In genomic region chr6:58960523-58960922, GRCm38 (mm10) we compare ENCODE assay signal across 22 mouse cellular contexts.
"Had no signal": no experiment of that assay in that cellular context is flagged by ENCODE, and none has a peak within 500 bp of the region (broad histone marks: within the 10 kb centered on the region; RNA-seq: fewer than 3 reads in every experiment).

No protein-coding gene starts in this region.

- ATAC-seq: hindbrain, embryonic 16.5 days; hindbrain, postnatal 0 days; inflammation-experienced regulatory T-cells, adult 6 months; intestine, embryonic 15.5 days; intestine, embryonic 16.5 days; intestine, postnatal 0 days had no signal

- DNase-seq: heart, postnatal 10 days; heart, postnatal 14 days; heart, postnatal 36 days; heart, postnatal 4 days; kidney, adult 11 months; kidney, adult 18-20 months; kidney, adult 2 months; kidney, adult 8-10 months; kidney, adult 9 months; kidney, postnatal 10 days; kidney, postnatal 14 days; kidney, postnatal 25 days; kidney, postnatal 36 days; kidney, postnatal 4 days; layer of hippocampus, adult 9-11 months; layer of hippocampus, postnatal 36 days had no signal
